In genomic region chr10:116205580-116206358, GRCm38 (mm10) we compare ENCODE assay signal across 11 mouse cellular contexts.
DNase-seq lines count a peak whose midpoint lies in the region; ATAC-seq and TF ChIP-seq lines count a peak whose summit lies in the region.
"Had no signal": no experiment of that assay in that cellular context is flagged by ENCODE, and none has a peak within 500 bp of the region (broad histone marks: within the 10 kb centered on the region; RNA-seq: fewer than 3 reads in every experiment).

No protein-coding gene starts in this region.

- H3K4me1 ChIP-seq in forebrain, postnatal 0 days (ENCODE audit: insufficient read depth) = no peaks in the 10 kb centered on the region
- H3K4me1 ChIP-seq: embryonic facial prominence, embryonic 15.5 days had no signal

- no peaks in the 10 kb centered on the region for H3K27me3 ChIP-seq in forebrain, postnatal 0 days (ENCODE audit: insufficient read depth, low read length)
- H3K27me3 ChIP-seq: embryonic facial prominence, embryonic 15.5 days had no signal

- ATAC-seq in megakaryocyte progenitor cell, adult 5-6 weeks (replicated peaks; ENCODE audit: poor library complexity) = peak; percentile 74
- no peak for ATAC-seq in forebrain, postnatal 0 days

- H3K9ac ChIP-seq in forebrain, postnatal 0 days = no peak overlapping the region
- H3K9ac ChIP-seq: embryonic facial prominence, embryonic 15.5 days had no signal

- no peak overlapping the region for H3K4me3 ChIP-seq in layer of hippocampus, adult 2 months
- H3K4me3 ChIP-seq in left cerebral cortex, adult 2 months = no peak overlapping the region
- no peak overlapping the region for H3K4me3 ChIP-seq in forebrain, postnatal 0 days (ENCODE audit: low read depth, low read length)
- H3K4me3 ChIP-seq: embryonic facial prominence, embryonic 15.5 days; myocyte had no signal

- H3K27ac ChIP-seq in layer of hippocampus, adult 2 months = peak overlapping the region; percentile 32
- H3K27ac ChIP-seq in left cerebral cortex, adult 2 months = no peak overlapping the region
- H3K27ac ChIP-seq in forebrain, postnatal 0 days (ENCODE audit: low read depth, low read length) = no peak overlapping the region
- H3K27ac ChIP-seq: embryonic facial prominence, embryonic 15.5 days had no signal

- 81% methylated on average over 15 of the region's 15 CpGs for WGBS in forebrain, postnatal 0 days

- intact Hi-C loops in heart, postnatal 10 days (cut with DNase I) = loop anchor here (5.0 to 10.0 kb wide), 2 partner anchors 269 to 642 kb away; partner anchors contain the start of gene Kcnmb4
- intact Hi-C loops in left cerebral cortex, adult 2 months (cut with DNase I) = loop anchor here (5.0 to 10.0 kb wide), 2 partner anchors 649 to 687 kb away; no protein-coding TSS in a partner anchor

- no peak overlapping the region for H3K4me2 ChIP-seq in forebrain, postnatal 0 days (ENCODE audit: low read depth)
- H3K4me2 ChIP-seq: embryonic facial prominence, embryonic 15.5 days had no signal

- no peak for TF ChIP-seq CTCF in layer of hippocampus, adult 2 months (conservative IDR thresholded peaks at IDR 0.05)
- no peak for TF ChIP-seq CTCF in left cerebral cortex, adult 2 months (IDR thresholded peaks at IDR 0.05)
- no peak for TF ChIP-seq CTCF in forebrain, postnatal 0 days (IDR thresholded peaks at IDR 0.05; ENCODE audit: low read depth)

- H3K9me3 ChIP-seq in forebrain, postnatal 0 days (ENCODE audit: low read length) = no peaks in the 10 kb centered on the region
- H3K9me3 ChIP-seq: embryonic facial prominence, embryonic 15.5 days had no signal

- no peak for DNase-seq in layer of hippocampus, adult 2 months (ENCODE audit: low spot score in 2 of 2)
- no peak for DNase-seq in layer of hippocampus, adult 8-10 months (ENCODE audit: low spot score in 2 of 2)
- peak; percentile 53 for DNase-seq in heart, postnatal 10 days
- peak; percentile 26 for DNase-seq in liver
- no peak for DNase-seq in left cerebral cortex, adult 2 months (ENCODE audit: extremely low spot score in 1 of 2, low spot score in 2 of 2)
- DNase-seq in forebrain, postnatal 0 days = no peak
- DNase-seq in thymus, postnatal 10 days (ENCODE audit: low spot score in 2 of 2) = no peak
- DNase-seq: thymus, adult 2 months had no signal

- no peaks in the 10 kb centered on the region for H3K36me3 ChIP-seq in forebrain, postnatal 0 days (ENCODE audit: insufficient read depth)
- H3K36me3 ChIP-seq: embryonic facial prominence, embryonic 15.5 days had no signal

Comparison
In these comparisons a context has a peak if more than half of its experiments do, and no peak if none do; other contexts are left out.
1. DNase-seq: peak in heart, postnatal 10 days (2 of 2) and liver (single experiment); none in layer of hippocampus, adult 2 months (0 of 2), layer of hippocampus, adult 8-10 months (0 of 2), left cerebral cortex, adult 2 months (0 of 2), forebrain, postnatal 0 days (single experiment) and thymus, postnatal 10 days (0 of 2).